18 mouse cellular contexts compared by ENCODE assay signal in the genomic region with DNA sequence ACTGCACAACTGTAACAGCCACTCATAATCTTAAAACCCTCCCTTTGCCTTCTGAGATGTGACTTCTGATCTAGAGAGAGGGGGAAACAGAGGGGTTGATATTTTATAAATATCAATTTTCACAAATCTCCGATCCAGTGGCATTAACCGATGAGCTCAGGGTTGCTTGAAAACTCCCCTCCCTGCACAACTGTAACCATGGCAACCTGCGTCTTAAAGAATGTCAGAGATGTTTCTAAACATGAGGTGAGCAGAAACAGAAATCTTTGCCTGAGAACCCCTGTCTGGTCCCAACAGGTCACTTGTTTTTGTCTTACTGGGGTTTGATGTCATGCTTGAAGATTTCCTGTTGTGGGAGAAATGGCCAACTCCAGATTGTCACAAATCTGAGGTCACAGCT.
DNase-seq lines count a peak whose midpoint lies in the region; ATAC-seq and TF ChIP-seq lines count a peak whose summit lies in the region.
"Had no signal": no experiment of that assay in that cellular context is flagged by ENCODE, and none has a peak within 500 bp of the region (broad histone marks: within the 10 kb centered on the region; RNA-seq: fewer than 3 reads in every experiment).

No protein-coding gene starts in this region.

- ATAC-seq in forebrain, embryonic 14.5 days: no peak
- ATAC-seq in midbrain, embryonic 11.5 days (ENCODE audit: low FRiP score): no peak
- no peak for ATAC-seq in midbrain, embryonic 13.5 days
- ATAC-seq: forebrain, embryonic 16.5 days; intestine, embryonic 15.5 days had no signal

- no peaks in the 10 kb centered on the region for H3K36me3 ChIP-seq in forebrain, embryonic 14.5 days (ENCODE audit: control insufficient read depth, insufficient read depth, low read length)
- no peaks in the 10 kb centered on the region for H3K36me3 ChIP-seq in forebrain, embryonic 10.5 days (replicated peaks)
- H3K36me3 ChIP-seq in midbrain, embryonic 11.5 days (ENCODE audit: control insufficient read depth, insufficient read depth, low read length): no peaks in the 10 kb centered on the region
- H3K36me3 ChIP-seq in midbrain, embryonic 13.5 days: no peaks in the 10 kb centered on the region
- H3K36me3 ChIP-seq: embryonic facial prominence, embryonic 10.5 days; heart, embryonic 12.5 days; hindbrain, embryonic 10.5 days; intestine, embryonic 15.5 days had no signal

- no peaks in the 10 kb centered on the region for H3K27me3 ChIP-seq in forebrain, embryonic 14.5 days (replicated peaks; ENCODE audit: control insufficient read depth, insufficient read depth, low read length)
- H3K27me3 ChIP-seq in forebrain, embryonic 10.5 days (ENCODE audit: poor library complexity, severe bottlenecking): no peaks in the 10 kb centered on the region
- no peaks in the 10 kb centered on the region for H3K27me3 ChIP-seq in midbrain, embryonic 11.5 days (ENCODE audit: control insufficient read depth, insufficient read depth, low read length)
- no peaks in the 10 kb centered on the region for H3K27me3 ChIP-seq in midbrain, embryonic 13.5 days
- H3K27me3 ChIP-seq: heart, embryonic 12.5 days; intestine, embryonic 15.5 days had no signal

- 79% methylated on average over 3 of the region's 3 CpGs for WGBS in forebrain, embryonic 14.5 days
- 86% methylated on average over 3 of the region's 3 CpGs for WGBS in forebrain, embryonic 10.5 days
- 76% methylated on average over 3 of the region's 3 CpGs for WGBS in midbrain, embryonic 11.5 days
- 56% methylated on average over 3 of the region's 3 CpGs for WGBS in midbrain, embryonic 13.5 days

- H3K27ac ChIP-seq in forebrain, embryonic 14.5 days (ENCODE audit: low read depth, low read length): no peak overlapping the region
- no peak overlapping the region for H3K27ac ChIP-seq in forebrain, embryonic 10.5 days
- no peak overlapping the region for H3K27ac ChIP-seq in midbrain, embryonic 11.5 days (ENCODE audit: low read depth, low read length)
- no peak overlapping the region for H3K27ac ChIP-seq in midbrain, embryonic 13.5 days
- H3K27ac ChIP-seq: embryonic facial prominence, embryonic 10.5 days; heart, adult 2 months; hindbrain, embryonic 10.5 days; intestine, embryonic 15.5 days had no signal

- no peak overlapping the region for H3K4me2 ChIP-seq in forebrain, embryonic 14.5 days (ENCODE audit: low read length)
- H3K4me2 ChIP-seq in midbrain, embryonic 11.5 days: no peak overlapping the region
- no peak overlapping the region for H3K4me2 ChIP-seq in midbrain, embryonic 13.5 days (replicated peaks)
- H3K4me2 ChIP-seq: heart, embryonic 12.5 days; intestine, embryonic 15.5 days had no signal

- no peak overlapping the region for H3K9ac ChIP-seq in forebrain, embryonic 14.5 days (ENCODE audit: low read length)
- H3K9ac ChIP-seq in midbrain, embryonic 11.5 days (ENCODE audit: low read length): no peak overlapping the region
- no peak overlapping the region for H3K9ac ChIP-seq in midbrain, embryonic 13.5 days (replicated peaks)
- H3K9ac ChIP-seq: heart, embryonic 12.5 days; intestine, embryonic 15.5 days had no signal

- no peak for TF ChIP-seq POLR2A in brain, embryonic 14.5 days (IDR thresholded peaks at IDR 0.05; ENCODE audit: borderline replicate concordance, extremely low read depth, insufficient read depth, insufficient read length, poor library complexity, severe bottlenecking)

- H3K4me3 ChIP-seq in forebrain, embryonic 14.5 days (ENCODE audit: low read depth, low read length): no peak overlapping the region
- H3K4me3 ChIP-seq in forebrain, embryonic 10.5 days: no peak overlapping the region
- H3K4me3 ChIP-seq in midbrain, embryonic 11.5 days (ENCODE audit: low read depth, low read length): no peak overlapping the region
- no peak overlapping the region for H3K4me3 ChIP-seq in midbrain, embryonic 13.5 days (replicated peaks)
- H3K4me3 ChIP-seq: embryonic facial prominence, embryonic 10.5 days; heart, adult 2 months; heart, embryonic 12.5 days; hindbrain, embryonic 10.5 days; intestine, embryonic 15.5 days had no signal

- H3K9me3 ChIP-seq in forebrain, embryonic 14.5 days (replicated peaks; ENCODE audit: control insufficient read depth, low read length): no peaks in the 10 kb centered on the region
- peaks cover 12% of the 10 kb centered on the region for H3K9me3 ChIP-seq in forebrain, embryonic 10.5 days
- H3K9me3 ChIP-seq in midbrain, embryonic 11.5 days (ENCODE audit: control insufficient read depth, low read length): peaks cover 5% of the 10 kb centered on the region; the same call in 1 of the 2 replicates
- no peaks in the 10 kb centered on the region for H3K9me3 ChIP-seq in midbrain, embryonic 13.5 days
- H3K9me3 ChIP-seq: intestine, embryonic 15.5 days had no signal

- TF ChIP-seq CTCF in brain, embryonic 14.5 days (IDR thresholded peaks at IDR 0.05; ENCODE audit: borderline replicate concordance, extremely low read depth, insufficient read depth, insufficient read length): no peak

- DNase-seq in forebrain, embryonic 14.5 days (ENCODE audit: low spot score): peak; percentile 43
- DNase-seq in forebrain, embryonic 10.5 days (ENCODE audit: extremely low spot score, low spot score): no peak
- peak; percentile 78 for DNase-seq in midbrain, embryonic 11.5 days (ENCODE audit: low spot score, missing footprints)
- DNase-seq in ES-CJ7 (ENCODE audit: low read depth, low spot score): peak; percentile 52
- DNase-seq in brain, embryonic 14.5 days (ENCODE audit: low read depth): peak; percentile 53
- DNase-seq in layer of hippocampus, adult 11-12 months (ENCODE audit: low spot score): no peak
- DNase-seq: adrenal gland, postnatal 10 days; cerebellum, adult 2 months; cerebellum, postnatal 14 days; gastrocnemius, postnatal 14 days; heart, adult 2 months; kidney, adult 18-20 months had no signal

- H3K4me1 ChIP-seq in forebrain, embryonic 14.5 days (ENCODE audit: control insufficient read depth, insufficient read depth, low read length): no peaks in the 10 kb centered on the region
- H3K4me1 ChIP-seq in forebrain, embryonic 10.5 days: no peaks in the 10 kb centered on the region
- no peaks in the 10 kb centered on the region for H3K4me1 ChIP-seq in midbrain, embryonic 11.5 days (ENCODE audit: control insufficient read depth, insufficient read depth, low read length)
- H3K4me1 ChIP-seq in midbrain, embryonic 13.5 days (replicated peaks): peaks cover 6% of the 10 kb centered on the region; the same call in 1 of the 2 replicates
- H3K4me1 ChIP-seq: embryonic facial prominence, embryonic 10.5 days; heart, embryonic 12.5 days; intestine, embryonic 15.5 days had no signal

Comparison
In these comparisons a context has a peak if more than half of its experiments do, and no peak if none do; other contexts are left out.
1. DNase-seq: peak in forebrain, embryonic 14.5 days (single experiment), midbrain, embryonic 11.5 days (single experiment), ES-CJ7 (single experiment) and brain, embryonic 14.5 days (single experiment); none in forebrain, embryonic 10.5 days (single experiment) and layer of hippocampus, adult 11-12 months (single experiment).